Mouse (Mus musculus) heart, embryonic 15.5 days (tissue): ENCODE results near the gene Scamp2. TPM values are rescaled to one million over a fixed set of nuclear protein-coding genes. Genes with fewer than 3 reads are reported as not detected.
A peak's percentile ranks its signal among the peaks of the same experiment; 100 is the strongest.

Source experiments
- ATAC-seq: fragments of 200-750 bp; cut with Nextera tagmentation; replicated peaks from 2 replicates; pipeline ENCODE4 v1.8.0; 2017; ENCODE audit warnings: low read depth, moderate TSS enrichment; ENCODE audit not compliant: insufficient number of reproducible peaks, insufficient read depth, low FRiP score
- H3K27ac ChIP-seq: fragments of 300-500 bp; sonication (generic); 2 replicates; pipeline ENCODE4 v1.5.1; 2015; ENCODE audit warnings: mild to moderate bottlenecking, inconsistent platforms
- H3K27me3 ChIP-seq: fragments of 300-500 bp; sonication (generic); 2 replicates; pipeline ENCODE4 v1.6.1; 2015; ENCODE audit warnings: inconsistent platforms
- H3K36me3 ChIP-seq: fragments of 300-500 bp; sonication (generic); 2 replicates; pipeline ENCODE4 v1.6.1; 2015; ENCODE audit warnings: mild to moderate bottlenecking, inconsistent platforms
- H3K4me1 ChIP-seq: fragments of 300-500 bp; sonication (generic); replicated peaks from 2 replicates; pipeline ENCODE4 v1.6.1; 2015; ENCODE audit warnings: inconsistent platforms
- H3K4me2 ChIP-seq: fragments of 300-500 bp; sonication (generic); 2 replicates; pipeline ENCODE4 v1.6.1; 2015; ENCODE audit warnings: inconsistent platforms, mild to moderate bottlenecking, moderate library complexity
- H3K4me3 ChIP-seq: fragments of 300-500 bp; sonication (generic); 2 replicates; pipeline ENCODE4 v1.5.1; 2015; ENCODE audit warnings: mild to moderate bottlenecking, inconsistent platforms
- H3K9ac ChIP-seq: fragments of 300-500 bp; sonication (generic); 2 replicates; pipeline ENCODE4 v1.6.1; 2015; ENCODE audit warnings: mild to moderate bottlenecking, inconsistent platforms
- H3K9me3 ChIP-seq: fragments of 300-500 bp; sonication (generic); replicated peaks from 2 replicates; pipeline ENCODE4 v1.6.1; 2016; ENCODE audit warnings: inconsistent platforms
- WGBS: fragments of 180-500 bp; shearing (Covaris S2); methylation state at CpG from one replicate; pipeline ENCODE4 v1.1.7; 2015; ENCODE audit warnings: mixed read lengths; 5-methylcytosine and 5-hydroxymethylcytosine counted together
- polyA plus RNA-seq: library from polyadenylated mRNA; unstranded; fragments of >200 nt; fragmentation: Nextera tagmentation; extraction: Ambion mirVana; gene quantifications from 2 replicates; pipeline ENCODE4 v1.2.1, GENCODE M21; 2015

The Scamp2 gene
- polyA plus RNA-seq, 1 experiment from 2014 or later, result 47.3 TPM

GRCm38 (mm10) chr9:57613975-57614374, 53.2 kb downstream of the Scamp2 start:
- Histone ChIP-seq H3K27ac (no peak overlapping the region), H3K27me3 (peaks cover 11% of the 10 kb centered on the region; the same call in 1 of the 2 replicates), H3K9me3 (no peaks in the 10 kb centered on the region), H3K4me3 (no peak overlapping the region), H3K4me1 (peaks cover 6% of the 10 kb centered on the region), H3K4me2 (no peak overlapping the region), H3K9ac (no peak overlapping the region), H3K36me3 (no peaks in the 10 kb centered on the region)
- 65% methylated on average over 7 of the region's 7 CpGs for WGBS
- no peak for ATAC-seq

GRCm38 (mm10) chr9:57614786-57615185, 54.0 kb downstream of the Scamp2 start:
- H3K36me3 ChIP-seq, result no peaks in the 10 kb centered on the region
- no peak overlapping the region for H3K27ac ChIP-seq
- H3K4me3 ChIP-seq, result no peak overlapping the region
- H3K4me2 ChIP-seq, result no peak overlapping the region
- 67% methylated on average over 4 of the region's 4 CpGs for WGBS
- ATAC-seq, result 0 out of 2 replicates have a peak, but pooled peaks have one; percentile 45
- no peak overlapping the region for H3K9ac ChIP-seq
- H3K9me3 ChIP-seq, result no peaks in the 10 kb centered on the region
- peaks cover 6% of the 10 kb centered on the region for H3K4me1 ChIP-seq
- H3K27me3 ChIP-seq, result 0 out of 2 replicates have a peak, but pooled peaks cover 5% of the 10 kb centered on the region

- ATAC-seq, result no peak
- 74% methylated on average over 8 of the region's 8 CpGs for WGBS
- Histone ChIP-seq H3K27me3 (no peaks in the 10 kb centered on the region), H3K36me3 (no peaks in the 10 kb centered on the region), H3K9ac (no peak overlapping the region), H3K27ac (no peak overlapping the region), H3K9me3 (no peaks in the 10 kb centered on the region), H3K4me2 (no peak overlapping the region), H3K4me1 (peaks cover 6% of the 10 kb centered on the region; the same call in 1 of the 2 replicates), H3K4me3 (no peak overlapping the region)
These were observed 56.9 kb downstream of the Scamp2 start for GRCm38 (mm10) chr9:57617556-57618169.

- no peaks in the 10 kb centered on the region for H3K9me3 ChIP-seq
- 63% methylated on average over 8 of the region's 8 CpGs for WGBS
These were observed 58.1 kb downstream of the Scamp2 start for GRCm38 (mm10) chr9:57618854-57619253.

GRCm38 (mm10) chr9:57620674-57621073, 59.9 kb downstream of the Scamp2 start, which contains the start of gene Lman1l:
Gene Lman1l (minus strand): TSS chr9:57620774.
- no peaks in the 10 kb centered on the region for H3K9me3 ChIP-seq
- no peaks in the 10 kb centered on the region for H3K27me3 ChIP-seq
- peaks cover 7% of the 10 kb centered on the region for H3K36me3 ChIP-seq
- 83% methylated on average over 5 of the region's 5 CpGs for WGBS
- no peak within 1 kb of the TSS for H3K9ac ChIP-seq
- ATAC-seq, result no peak
- no peak within 1 kb of the TSS for H3K4me2 ChIP-seq
- H3K4me3 ChIP-seq, result no peak within 1 kb of the TSS
- no peak within 1 kb of the TSS for H3K27ac ChIP-seq
- no peaks in the 10 kb centered on the region for H3K4me1 ChIP-seq

More at GRCm38 (mm10) chr9:57618854-57619253, 58.1 kb downstream of the Scamp2 start:
- Histone ChIP-seq H3K4me1 (peaks cover 6% of the 10 kb centered on the region; the same call in 1 of the 2 replicates), H3K4me2 (no peak overlapping the region), H3K4me3 (no peak overlapping the region), H3K27ac (no peak overlapping the region), H3K9ac (no peak overlapping the region), H3K36me3 (no peaks in the 10 kb centered on the region), H3K27me3 (no peaks in the 10 kb centered on the region)
- ATAC-seq, result no peak

- WGBS, result 82% methylated on average over 7 of the region's 7 CpGs
- Histone ChIP-seq H3K27me3 (no peaks in the 10 kb centered on the region), H3K36me3 (peaks cover 40% of the 10 kb centered on the region), H3K4me3 (no peak overlapping the region), H3K4me1 (no peaks in the 10 kb centered on the region), H3K9ac (no peak overlapping the region), H3K4me2 (no peak overlapping the region), H3K27ac (no peak overlapping the region), H3K9me3 (no peaks in the 10 kb centered on the region)
- ATAC-seq, result no peak
These were observed 63.6 kb downstream of the Scamp2 start for GRCm38 (mm10) chr9:57624295-57624694.

- peaks cover 55% of the 10 kb centered on the region for H3K36me3 ChIP-seq
- no peak overlapping the region for H3K4me2 ChIP-seq
- 0 out of 2 replicates have a peak, but pooled peaks cover 3% of the 10 kb centered on the region for H3K4me1 ChIP-seq
- H3K9me3 ChIP-seq, result no peaks in the 10 kb centered on the region
- 83% methylated on average over 15 of the region's 15 CpGs for WGBS
- H3K9ac ChIP-seq, result no peak overlapping the region
- H3K4me3 ChIP-seq, result no peak overlapping the region
- no peak overlapping the region for H3K27ac ChIP-seq
- no peaks in the 10 kb centered on the region for H3K27me3 ChIP-seq
- no peak for ATAC-seq
These were observed 65.1 kb downstream of the Scamp2 start for GRCm38 (mm10) chr9:57625674-57626500.

- no peak for ATAC-seq
- Histone ChIP-seq H3K36me3 (peaks cover 60% of the 10 kb centered on the region), H3K4me2 (no peak overlapping the region), H3K4me1 (0 out of 2 replicates have a peak, but pooled peaks cover 3% of the 10 kb centered on the region), H3K9ac (no peak overlapping the region), H3K27ac (no peak overlapping the region), H3K4me3 (no peak overlapping the region), H3K27me3 (no peaks in the 10 kb centered on the region), H3K9me3 (no peaks in the 10 kb centered on the region)
- 87% methylated on average over 17 of the region's 17 CpGs for WGBS
These were observed 66.4 kb downstream of the Scamp2 start for GRCm38 (mm10) chr9:57627191-57627590.

GRCm38 (mm10) chr9:57627892-57628291, 67.1 kb downstream of the Scamp2 start:
- WGBS, result 91% methylated on average over 11 of the region's 11 CpGs
- ATAC-seq, result no peak
- peaks cover 60% of the 10 kb centered on the region for H3K36me3 ChIP-seq

GRCm38 (mm10) chr9:57628717-57629116, 68.0 kb downstream of the Scamp2 start:
- Histone ChIP-seq H3K9ac (no peak overlapping the region), H3K27me3 (no peaks in the 10 kb centered on the region), H3K4me3 (no peak overlapping the region), H3K4me1 (peaks cover 11% of the 10 kb centered on the region), H3K9me3 (no peaks in the 10 kb centered on the region), H3K4me2 (no peak overlapping the region), H3K27ac (no peak overlapping the region), H3K36me3 (peaks cover 60% of the 10 kb centered on the region)
- WGBS, result 87% methylated on average over 12 of the region's 12 CpGs
- no peak for ATAC-seq

More at GRCm38 (mm10) chr9:57627892-57628291, 67.1 kb downstream of the Scamp2 start:
- H3K9ac ChIP-seq, result no peak overlapping the region
- 0 out of 2 replicates have a peak, but pooled peaks cover 3% of the 10 kb centered on the region for H3K4me1 ChIP-seq
- H3K4me2 ChIP-seq, result no peak overlapping the region
- no peaks in the 10 kb centered on the region for H3K9me3 ChIP-seq
- no peak overlapping the region for H3K27ac ChIP-seq
- H3K27me3 ChIP-seq, result no peaks in the 10 kb centered on the region
- H3K4me3 ChIP-seq, result no peak overlapping the region

- Histone ChIP-seq H3K4me2 (no peak overlapping the region), H3K4me1 (peaks cover 17% of the 10 kb centered on the region), H3K9me3 (no peaks in the 10 kb centered on the region), H3K4me3 (no peak overlapping the region), H3K9ac (no peak overlapping the region), H3K27me3 (no peaks in the 10 kb centered on the region), H3K27ac (no peak overlapping the region), H3K36me3 (peaks cover 60% of the 10 kb centered on the region)
- WGBS, result 63% methylated on average over 14 of the region's 14 CpGs
- peak; percentile 53; the same call in 1 of the 2 replicates for ATAC-seq
These were observed 68.6 kb downstream of the Scamp2 start for GRCm38 (mm10) chr9:57629118-57629874.
